Mouse (Mus musculus) liver, embryonic 12.5 days (tissue): Measurements from ENCODE around the gene Nfatc2. TPM values are rescaled to one million over a fixed set of nuclear protein-coding genes. Genes with fewer than 3 reads are reported as not detected.
A peak's percentile ranks its signal among the peaks of the same experiment; 100 is the strongest.

Source experiments
- ATAC-seq: fragments of 200-750 bp; cut with Nextera tagmentation; 2 replicates; pipeline ENCODE4 v1.8.0; 2017; ENCODE audit warnings: moderate number of reproducible peaks, mild to moderate bottlenecking, moderate library complexity
- H3K27ac ChIP-seq: fragments of 300-500 bp; sonication (generic); 2 replicates; pipeline ENCODE4 v1.5.1; 2016; ENCODE audit warnings: mild to moderate bottlenecking
- H3K27me3 ChIP-seq: fragments of 300-500 bp; sonication (generic); replicated peaks from 2 replicates; pipeline ENCODE4 v1.6.1; 2016; ENCODE audit warnings: mild to moderate bottlenecking, moderate library complexity
- H3K36me3 ChIP-seq: fragments of 300-500 bp; sonication (generic); 2 replicates; pipeline ENCODE4 v1.6.1; 2016; ENCODE audit warnings: mild to moderate bottlenecking, moderate library complexity
- H3K4me1 ChIP-seq: fragments of 300-500 bp; sonication (generic); 2 replicates; pipeline ENCODE4 v1.6.1; 2016
- H3K4me2 ChIP-seq: fragments of 300-500 bp; sonication (generic); 2 replicates; pipeline ENCODE4 v1.6.1; 2016; ENCODE audit warnings: mild to moderate bottlenecking, moderate library complexity
- H3K4me3 ChIP-seq: fragments of 300-500 bp; sonication (generic); 2 replicates; pipeline ENCODE4 v1.5.1; 2016; ENCODE audit warnings: mild to moderate bottlenecking, moderate library complexity
- H3K9ac ChIP-seq: fragments of 300-500 bp; sonication (generic); 2 replicates; pipeline ENCODE4 v1.6.1; 2016; ENCODE audit warnings: mild to moderate bottlenecking, moderate library complexity
- H3K9me3 ChIP-seq: fragments of 300-500 bp; sonication (generic); replicated peaks from 2 replicates; pipeline ENCODE4 v1.6.1; 2016; ENCODE audit warnings: mild to moderate bottlenecking, moderate library complexity
- WGBS: fragments of 180-500 bp; shearing (Covaris S2); methylation state at CpG from one replicate; pipeline ENCODE4 v1.1.7; 2016; ENCODE audit not compliant: insufficient replicate concordance; 5-methylcytosine and 5-hydroxymethylcytosine counted together
- polyA plus RNA-seq: library from polyadenylated mRNA; unstranded; fragments of >200 nt; fragmentation: Nextera tagmentation; extraction: Ambion mirVana; gene quantifications from 2 replicates; pipeline ENCODE4 v1.2.1, GENCODE M21; 2016

Nfatc2 gene
- polyA plus RNA-seq, 1 experiment from 2014 or later = 0.29 TPM

GRCm38 (mm10) chr2:168571241-168571640 lies 30.2 kb downstream of the Nfatc2 start:
- H3K9me3 ChIP-seq = no peaks in the 10 kb centered on the region

GRCm38 (mm10) chr2:168565538-168566253 lies 35.8 kb downstream of the Nfatc2 start:
- Histone ChIP-seq H3K4me3 (no peak overlapping the region), H3K9me3 (no peaks in the 10 kb centered on the region), H3K9ac (no peak overlapping the region), H3K4me2 (no peak overlapping the region), H3K36me3 (no peaks in the 10 kb centered on the region), H3K27ac (no peak overlapping the region), H3K27me3 (peaks cover 47% of the 10 kb centered on the region), H3K4me1 (peaks cover 11% of the 10 kb centered on the region)
- WGBS = 76% methylated on average over 19 of the region's 19 CpGs
- ATAC-seq = no peak

More at GRCm38 (mm10) chr2:168571241-168571640, 30.2 kb downstream of the Nfatc2 start:
- Histone ChIP-seq H3K27me3 (no peaks in the 10 kb centered on the region), H3K4me3 (no peak overlapping the region), H3K36me3 (no peaks in the 10 kb centered on the region), H3K9ac (no peak overlapping the region), H3K4me2 (no peak overlapping the region), H3K27ac (no peak overlapping the region), H3K4me1 (peaks cover 10% of the 10 kb centered on the region)
- 87% methylated on average over 32 of the region's 32 CpGs for WGBS
- no peak for ATAC-seq

- no peak for ATAC-seq
- Histone ChIP-seq H3K27me3 (peaks cover 69% of the 10 kb centered on the region), H3K4me3 (no peak overlapping the region), H3K9me3 (no peaks in the 10 kb centered on the region), H3K4me2 (no peak overlapping the region; the same call in 1 of the 2 replicates), H3K36me3 (no peaks in the 10 kb centered on the region), H3K9ac (no peak overlapping the region), H3K27ac (no peak overlapping the region), H3K4me1 (peaks cover 11% of the 10 kb centered on the region)
- 5% methylated on average over 12 of the region's 12 CpGs for WGBS
Observed at GRCm38 (mm10) chr2:168563184-168563583, 38.3 kb downstream of the Nfatc2 start.

GRCm38 (mm10) chr2:168557035-168557434 lies 44.4 kb downstream of the Nfatc2 start:
- Histone ChIP-seq H3K4me1 (peaks cover 25% of the 10 kb centered on the region), H3K4me2 (no peak overlapping the region), H3K27me3 (peaks cover 98% of the 10 kb centered on the region), H3K36me3 (no peaks in the 10 kb centered on the region), H3K4me3 (no peak overlapping the region), H3K9me3 (no peaks in the 10 kb centered on the region), H3K9ac (no peak overlapping the region), H3K27ac (no peak overlapping the region)
- 46% methylated on average over 8 of the region's 8 CpGs for WGBS
- no peak for ATAC-seq

GRCm38 (mm10) chr2:168555897-168556670 lies 45.4 kb downstream of the Nfatc2 start:
- Histone ChIP-seq H3K4me2 (0 out of 2 replicates have a peak overlapping the region, but pooled peaks have one; percentile 12), H3K9ac (no peak overlapping the region), H3K4me3 (no peak overlapping the region), H3K27ac (no peak overlapping the region), H3K9me3 (no peaks in the 10 kb centered on the region), H3K36me3 (no peaks in the 10 kb centered on the region), H3K4me1 (peaks cover 25% of the 10 kb centered on the region), H3K27me3 (peaks cover 93% of the 10 kb centered on the region)
- WGBS = 25% methylated on average over 23 of the region's 23 CpGs
- ATAC-seq = no peak

GRCm38 (mm10) chr2:168553541-168553961 lies 47.9 kb downstream of the Nfatc2 start:
- Histone ChIP-seq H3K4me1 (peaks cover 25% of the 10 kb centered on the region), H3K27ac (no peak overlapping the region), H3K36me3 (no peaks in the 10 kb centered on the region), H3K9me3 (no peaks in the 10 kb centered on the region), H3K27me3 (peaks cover 95% of the 10 kb centered on the region), H3K4me2 (peak overlapping the region; percentile 32), H3K9ac (no peak overlapping the region), H3K4me3 (no peak overlapping the region)
- ATAC-seq = no peak
- 8% methylated on average over 18 of the region's 18 CpGs for WGBS

GRCm38 (mm10) chr2:168552405-168552804 lies 49.1 kb downstream of the Nfatc2 start:
- H3K27me3 ChIP-seq = peaks cover 84% of the 10 kb centered on the region
- peaks cover 25% of the 10 kb centered on the region for H3K4me1 ChIP-seq
- H3K4me2 ChIP-seq = no peak overlapping the region; the same call in 1 of the 2 replicates
- no peak overlapping the region for H3K9ac ChIP-seq
- H3K4me3 ChIP-seq = no peak overlapping the region
- H3K27ac ChIP-seq = no peak overlapping the region
- peak; percentile 38; the same call in 1 of the 2 replicates for ATAC-seq
- no peaks in the 10 kb centered on the region for H3K9me3 ChIP-seq
- no peaks in the 10 kb centered on the region for H3K36me3 ChIP-seq
- WGBS = 37% methylated on average over 5 of the region's 5 CpGs

- ATAC-seq = no peak
- WGBS = 71% methylated on average over 7 of the region's 7 CpGs
Observed at GRCm38 (mm10) chr2:168551218-168551617, 50.2 kb downstream of the Nfatc2 start.

GRCm38 (mm10) chr2:168549326-168549725 lies 52.1 kb downstream of the Nfatc2 start:
- no peak overlapping the region for H3K4me3 ChIP-seq
- WGBS = 60% methylated on average over 12 of the region's 12 CpGs
- ATAC-seq = no peak
- H3K9ac ChIP-seq = no peak overlapping the region
- peaks cover 53% of the 10 kb centered on the region for H3K27me3 ChIP-seq
- no peak overlapping the region for H3K4me2 ChIP-seq
- H3K27ac ChIP-seq = no peak overlapping the region
- no peaks in the 10 kb centered on the region for H3K36me3 ChIP-seq
- no peaks in the 10 kb centered on the region for H3K9me3 ChIP-seq
- H3K4me1 ChIP-seq = peaks cover 16% of the 10 kb centered on the region

More at GRCm38 (mm10) chr2:168551218-168551617, 50.2 kb downstream of the Nfatc2 start:
- Histone ChIP-seq H3K4me1 (peaks cover 19% of the 10 kb centered on the region), H3K9ac (no peak overlapping the region), H3K27ac (no peak overlapping the region), H3K36me3 (no peaks in the 10 kb centered on the region), H3K9me3 (no peaks in the 10 kb centered on the region), H3K27me3 (peaks cover 72% of the 10 kb centered on the region), H3K4me2 (no peak overlapping the region), H3K4me3 (no peak overlapping the region)

GRCm38 (mm10) chr2:168548008-168548407 lies 53.4 kb downstream of the Nfatc2 start:
- no peak overlapping the region for H3K4me3 ChIP-seq
- no peak overlapping the region for H3K27ac ChIP-seq
- no peak overlapping the region for H3K9ac ChIP-seq
- 0 out of 2 replicates have a peak, but pooled peaks cover 3% of the 10 kb centered on the region for H3K4me1 ChIP-seq
- WGBS = 58% methylated on average over 4 of the region's 4 CpGs
- no peak for ATAC-seq
- peaks cover 40% of the 10 kb centered on the region for H3K27me3 ChIP-seq
- no peaks in the 10 kb centered on the region for H3K9me3 ChIP-seq
- H3K4me2 ChIP-seq = no peak overlapping the region
- H3K36me3 ChIP-seq = no peaks in the 10 kb centered on the region

GRCm38 (mm10) chr2:168545901-168546557 lies 55.4 kb downstream of the Nfatc2 start:
- WGBS = 64% methylated on average over 15 of the region's 15 CpGs
- Histone ChIP-seq H3K27ac (no peak overlapping the region), H3K4me2 (no peak overlapping the region), H3K9me3 (no peaks in the 10 kb centered on the region), H3K9ac (no peak overlapping the region), H3K4me1 (no peaks in the 10 kb centered on the region), H3K27me3 (peaks cover 24% of the 10 kb centered on the region), H3K36me3 (no peaks in the 10 kb centered on the region), H3K4me3 (no peak overlapping the region)
- no peak for ATAC-seq

GRCm38 (mm10) chr2:168544102-168544501 lies 57.4 kb downstream of the Nfatc2 start:
- H3K27ac ChIP-seq = no peak overlapping the region
- 57% methylated on average over 13 of the region's 13 CpGs for WGBS
- no peaks in the 10 kb centered on the region for H3K36me3 ChIP-seq
- no peak overlapping the region for H3K9ac ChIP-seq
- no peak overlapping the region for H3K4me3 ChIP-seq
- no peaks in the 10 kb centered on the region for H3K9me3 ChIP-seq
- ATAC-seq = no peak
- no peaks in the 10 kb centered on the region for H3K4me1 ChIP-seq
- H3K27me3 ChIP-seq = peaks cover 9% of the 10 kb centered on the region; the same call in 1 of the 2 replicates
- no peak overlapping the region for H3K4me2 ChIP-seq
